Mouse (Mus musculus): ENCODE data around the gene Rpp14. TPM values are rescaled to one million over a fixed set of nuclear protein-coding genes. Genes with fewer than 3 reads are reported as not detected.

Gene Rpp14
- polyA plus RNA-seq, 1 experiment from 2014 or later, result 57.4 TPM

- H3K9me3 ChIP-seq (ENCODE audit: control insufficient read depth, low read depth, low read length), result no peaks in the 10 kb centered on the region
- H3K4me1 ChIP-seq (ENCODE audit: control insufficient read depth, insufficient read depth, low read length), result peaks cover 8% of the 10 kb centered on the region; the same call in 1 of the 2 replicates
- H3K27me3 ChIP-seq (ENCODE audit: control insufficient read depth, insufficient read depth, low read length), result no peaks in the 10 kb centered on the region
- H3K4me3 ChIP-seq (ENCODE audit: low read depth, low read length), result peak within 1 kb of the TSS; percentile 75
- H3K27ac ChIP-seq (ENCODE audit: low read length), result no peak within 1 kb of the TSS
- under 1% methylated on average over 69 of the region's 89 CpGs for WGBS
- ATAC-seq (ENCODE audit: insufficient number of reproducible peaks, insufficient read depth, low FRiP score, low read depth), result peak; percentile 89
- peak within 1 kb of the TSS; percentile 71 for H3K9ac ChIP-seq (replicated peaks; ENCODE audit: low read depth, low read length)
- H3K4me2 ChIP-seq (replicated peaks; ENCODE audit: low read depth, low read length), result peak within 1 kb of the TSS; percentile 70
- H3K36me3 ChIP-seq (ENCODE audit: control insufficient read depth, insufficient read depth, low read length), result no peaks in the 10 kb centered on the region
Measured at GRCm38 (mm10) chr14:8097978-8098686, 18.0 kb downstream of the Rpp14 start, which contains the start of gene Pxk. Pxk (plus strand) TSS chr14:8098211.

GRCm38 (mm10) chr14:8098687-8098995 lies 18.5 kb downstream of the Rpp14 start:
- WGBS, result under 1% methylated on average over 5 of the region's 5 CpGs
- no peaks in the 10 kb centered on the region for H3K36me3 ChIP-seq (ENCODE audit: control insufficient read depth, insufficient read depth, low read length)
- no peaks in the 10 kb centered on the region for H3K9me3 ChIP-seq (ENCODE audit: control insufficient read depth, low read depth, low read length)
- no peaks in the 10 kb centered on the region for H3K27me3 ChIP-seq (ENCODE audit: control insufficient read depth, insufficient read depth, low read length)
- peak overlapping the region; percentile 75 for H3K4me3 ChIP-seq (ENCODE audit: low read depth, low read length)
- no peak overlapping the region for H3K27ac ChIP-seq (ENCODE audit: low read length)
- H3K4me1 ChIP-seq (ENCODE audit: control insufficient read depth, insufficient read depth, low read length), result peaks cover 8% of the 10 kb centered on the region; the same call in 1 of the 2 replicates
- no peak for ATAC-seq (ENCODE audit: insufficient number of reproducible peaks, insufficient read depth, low FRiP score, low read depth)
- peak overlapping the region; percentile 70 for H3K4me2 ChIP-seq (replicated peaks; ENCODE audit: low read depth, low read length)
- peak overlapping the region; percentile 71 for H3K9ac ChIP-seq (replicated peaks; ENCODE audit: low read depth, low read length)

GRCm38 (mm10) chr14:8099561-8100021 lies 19.4 kb downstream of the Rpp14 start:
- 43% methylated on average over 10 of the region's 10 CpGs for WGBS
- Histone ChIP-seq H3K9me3 (ENCODE audit: control insufficient read depth, low read depth, low read length) (no peaks in the 10 kb centered on the region), H3K4me1 (ENCODE audit: control insufficient read depth, insufficient read depth, low read length) (peaks cover 8% of the 10 kb centered on the region; the same call in 1 of the 2 replicates), H3K4me3 (ENCODE audit: low read depth, low read length) (0 out of 2 replicates have a peak overlapping the region, but pooled peaks have one; percentile 75), H3K36me3 (ENCODE audit: control insufficient read depth, insufficient read depth, low read length) (no peaks in the 10 kb centered on the region), H3K27me3 (ENCODE audit: control insufficient read depth, insufficient read depth, low read length) (no peaks in the 10 kb centered on the region), H3K4me2 (replicated peaks; ENCODE audit: low read depth, low read length) (peak overlapping the region; percentile 70), H3K27ac (ENCODE audit: low read length) (no peak overlapping the region), H3K9ac (replicated peaks; ENCODE audit: low read depth, low read length) (no peak overlapping the region)
- no peak for ATAC-seq (ENCODE audit: insufficient number of reproducible peaks, insufficient read depth, low FRiP score, low read depth)

GRCm38 (mm10) chr14:8101886-8102285 lies 21.7 kb downstream of the Rpp14 start:
- no peak overlapping the region for H3K4me2 ChIP-seq (replicated peaks; ENCODE audit: low read depth, low read length)
- no peak overlapping the region for H3K27ac ChIP-seq (ENCODE audit: low read length)
- no peaks in the 10 kb centered on the region for H3K36me3 ChIP-seq (ENCODE audit: control insufficient read depth, insufficient read depth, low read length)
- H3K27me3 ChIP-seq (ENCODE audit: control insufficient read depth, insufficient read depth, low read length), result no peaks in the 10 kb centered on the region
- no peak for ATAC-seq (ENCODE audit: insufficient number of reproducible peaks, insufficient read depth, low FRiP score, low read depth)
- H3K4me3 ChIP-seq (ENCODE audit: low read depth, low read length), result no peak overlapping the region
- 87% methylated on average over 8 of the region's 8 CpGs for WGBS
- no peak overlapping the region for H3K9ac ChIP-seq (replicated peaks; ENCODE audit: low read depth, low read length)
- no peaks in the 10 kb centered on the region for H3K9me3 ChIP-seq (ENCODE audit: control insufficient read depth, low read depth, low read length)
- H3K4me1 ChIP-seq (ENCODE audit: control insufficient read depth, insufficient read depth, low read length), result no peaks in the 10 kb centered on the region; the same call in 1 of the 2 replicates

GRCm38 (mm10) chr14:8102676-8103075 lies 22.5 kb downstream of the Rpp14 start:
- no peaks in the 10 kb centered on the region for H3K27me3 ChIP-seq (ENCODE audit: control insufficient read depth, insufficient read depth, low read length)
- WGBS, result 63% methylated on average over 12 of the region's 12 CpGs
- H3K4me1 ChIP-seq (ENCODE audit: control insufficient read depth, insufficient read depth, low read length), result no peaks in the 10 kb centered on the region; the same call in 1 of the 2 replicates
- H3K27ac ChIP-seq (ENCODE audit: low read length), result 0 out of 2 replicates have a peak overlapping the region, but pooled peaks have one; percentile 22
- H3K4me2 ChIP-seq (replicated peaks; ENCODE audit: low read depth, low read length), result no peak overlapping the region
- no peaks in the 10 kb centered on the region for H3K9me3 ChIP-seq (ENCODE audit: control insufficient read depth, low read depth, low read length)
- no peaks in the 10 kb centered on the region for H3K36me3 ChIP-seq (ENCODE audit: control insufficient read depth, insufficient read depth, low read length)
- no peak for ATAC-seq (ENCODE audit: insufficient number of reproducible peaks, insufficient read depth, low FRiP score, low read depth)
- no peak overlapping the region for H3K4me3 ChIP-seq (ENCODE audit: low read depth, low read length)
- no peak overlapping the region for H3K9ac ChIP-seq (replicated peaks; ENCODE audit: low read depth, low read length)

- no peaks in the 10 kb centered on the region for H3K27me3 ChIP-seq (ENCODE audit: control insufficient read depth, insufficient read depth, low read length)
- no peaks in the 10 kb centered on the region for H3K36me3 ChIP-seq (ENCODE audit: control insufficient read depth, insufficient read depth, low read length)
- H3K27ac ChIP-seq (ENCODE audit: low read length), result no peak overlapping the region
Measured at GRCm38 (mm10) chr14:8108047-8108446, 27.9 kb downstream of the Rpp14 start.

GRCm38 (mm10) chr14:8108976-8109375 lies 28.8 kb downstream of the Rpp14 start:
- Histone ChIP-seq H3K4me1 (ENCODE audit: control insufficient read depth, insufficient read depth, low read length) (no peaks in the 10 kb centered on the region), H3K36me3 (ENCODE audit: control insufficient read depth, insufficient read depth, low read length) (no peaks in the 10 kb centered on the region), H3K4me3 (ENCODE audit: low read depth, low read length) (no peak overlapping the region), H3K4me2 (replicated peaks; ENCODE audit: low read depth, low read length) (no peak overlapping the region), H3K27ac (ENCODE audit: low read length) (no peak overlapping the region), H3K27me3 (ENCODE audit: control insufficient read depth, insufficient read depth, low read length) (no peaks in the 10 kb centered on the region), H3K9ac (replicated peaks; ENCODE audit: low read depth, low read length) (no peak overlapping the region), H3K9me3 (ENCODE audit: control insufficient read depth, low read depth, low read length) (no peaks in the 10 kb centered on the region)
- ATAC-seq (ENCODE audit: insufficient number of reproducible peaks, insufficient read depth, low FRiP score, low read depth), result no peak
- WGBS, result 88% methylated on average over 1 of the region's 1 CpGs

More at GRCm38 (mm10) chr14:8108047-8108446, 27.9 kb downstream of the Rpp14 start:
- Histone ChIP-seq H3K4me3 (ENCODE audit: low read depth, low read length) (no peak overlapping the region), H3K9me3 (ENCODE audit: control insufficient read depth, low read depth, low read length) (no peaks in the 10 kb centered on the region), H3K9ac (replicated peaks; ENCODE audit: low read depth, low read length) (no peak overlapping the region), H3K4me2 (replicated peaks; ENCODE audit: low read depth, low read length) (no peak overlapping the region), H3K4me1 (ENCODE audit: control insufficient read depth, insufficient read depth, low read length) (no peaks in the 10 kb centered on the region)
- no peak for ATAC-seq (ENCODE audit: insufficient number of reproducible peaks, insufficient read depth, low FRiP score, low read depth)
- 80% methylated on average over 4 of the region's 4 CpGs for WGBS

GRCm38 (mm10) chr14:8111545-8111944 lies 31.4 kb downstream of the Rpp14 start:
- no peak overlapping the region for H3K27ac ChIP-seq (ENCODE audit: low read length)

More at GRCm38 (mm10) chr14:8111545-8111944, 31.4 kb downstream of the Rpp14 start:
- WGBS, result 70% methylated on average over 6 of the region's 6 CpGs
- H3K4me3 ChIP-seq (ENCODE audit: low read depth, low read length), result no peak overlapping the region
- no peak overlapping the region for H3K9ac ChIP-seq (replicated peaks; ENCODE audit: low read depth, low read length)
- 0 out of 2 replicates have a peak, but pooled peaks have one; percentile 33 for ATAC-seq (ENCODE audit: insufficient number of reproducible peaks, insufficient read depth, low FRiP score, low read depth)
- no peak overlapping the region for H3K4me2 ChIP-seq (replicated peaks; ENCODE audit: low read depth, low read length)
- no peaks in the 10 kb centered on the region for H3K9me3 ChIP-seq (ENCODE audit: control insufficient read depth, low read depth, low read length)
- H3K4me1 ChIP-seq (ENCODE audit: control insufficient read depth, insufficient read depth, low read length), result no peaks in the 10 kb centered on the region
- no peaks in the 10 kb centered on the region for H3K27me3 ChIP-seq (ENCODE audit: control insufficient read depth, insufficient read depth, low read length)
- H3K36me3 ChIP-seq (ENCODE audit: control insufficient read depth, insufficient read depth, low read length), result no peaks in the 10 kb centered on the region
